Mouse (Mus musculus): ENCODE measurements around the gene Borcs8. TPM values are rescaled to one million over a fixed set of nuclear protein-coding genes. Genes with fewer than 3 reads are reported as not detected.
A peak's percentile ranks its signal among the peaks of the same experiment; 100 is the strongest.

Borcs8 gene
- polyA plus RNA-seq, 1 experiment = not detected

DNA sequence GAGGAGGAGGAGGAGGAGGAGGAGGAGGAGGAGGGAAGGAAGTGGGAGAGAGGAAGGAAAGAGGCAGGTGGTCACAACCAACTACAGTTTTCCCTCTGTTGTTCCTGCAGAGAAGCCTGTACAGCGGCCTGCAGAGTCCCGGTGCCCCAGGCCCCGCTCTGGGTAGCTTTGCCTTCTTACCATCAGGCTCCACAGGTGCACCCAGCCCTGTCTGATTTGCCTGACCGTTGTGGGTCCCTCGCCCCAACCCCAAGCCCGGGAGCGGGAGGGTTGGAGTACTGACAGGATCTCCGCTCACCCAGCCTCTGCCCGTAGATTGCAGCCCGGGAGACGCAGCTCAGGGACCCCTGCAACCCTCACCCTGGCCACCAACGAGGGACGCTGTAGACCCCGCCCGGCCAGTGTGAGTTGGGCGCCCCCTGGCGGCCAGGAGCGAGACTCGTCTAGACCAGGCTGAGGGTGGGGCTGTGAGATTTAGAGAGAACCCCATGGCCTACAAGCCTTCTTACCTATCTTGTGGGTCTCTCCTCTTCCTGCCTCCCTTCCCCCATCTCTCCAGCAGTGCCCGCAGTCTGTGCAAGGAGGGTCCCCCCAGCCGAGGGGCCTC is 27.3 kb downstream of the Borcs8 start:
- Histone ChIP-seq H3K4me1 (ENCODE audit: control insufficient read depth, insufficient read depth, low read length) (peaks cover 9% of the 10 kb centered on the region), H3K4me3 (ENCODE audit: insufficient read depth, low read depth, low read length) (peak overlapping the region; percentile 15), H3K27ac (ENCODE audit: insufficient read depth, low read depth, low read length) (no peak overlapping the region)
- 4% methylated on average over 21 of the region's 21 CpGs for WGBS
- TF ChIP-seq CTCF (IDR thresholded peaks at IDR 0.05; ENCODE audit: insufficient read depth, low read depth, low read length) (peak; percentile 87), POLR2A (IDR thresholded peaks at IDR 0.05; ENCODE audit: insufficient read depth, low read depth, low read length) (no peak)

DNA sequence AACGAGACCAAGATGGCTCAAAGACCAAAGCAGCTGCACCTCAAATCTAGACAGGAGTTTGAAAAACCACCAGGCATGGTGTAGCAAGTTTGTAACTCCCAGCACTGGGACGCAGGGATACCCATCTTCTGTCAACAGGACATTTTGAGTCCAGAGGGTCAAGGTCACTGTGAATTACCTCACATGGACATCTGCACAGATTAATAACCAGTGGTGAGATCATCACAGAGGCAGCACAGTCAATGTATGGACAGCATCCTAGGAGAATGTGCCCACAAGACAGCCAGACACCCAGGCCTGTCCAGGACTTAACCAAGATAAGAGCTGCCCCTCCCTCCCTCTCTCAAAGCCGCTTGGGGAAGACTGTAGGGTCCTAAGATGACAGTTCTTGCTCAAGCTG is 30.8 kb downstream of the Borcs8 start:
- Histone ChIP-seq H3K4me3 (ENCODE audit: insufficient read depth, low read depth, low read length) (no peak overlapping the region), H3K27ac (ENCODE audit: insufficient read depth, low read depth, low read length) (no peak overlapping the region), H3K4me1 (ENCODE audit: control insufficient read depth, insufficient read depth, low read length) (peaks cover 22% of the 10 kb centered on the region)
- TF ChIP-seq CTCF (IDR thresholded peaks at IDR 0.05; ENCODE audit: insufficient read depth, low read depth, low read length) = no peak
- TF ChIP-seq POLR2A (IDR thresholded peaks at IDR 0.05; ENCODE audit: insufficient read depth, low read depth, low read length) = no peak
- WGBS = 92% methylated on average over 3 of the region's 3 CpGs

DNA sequence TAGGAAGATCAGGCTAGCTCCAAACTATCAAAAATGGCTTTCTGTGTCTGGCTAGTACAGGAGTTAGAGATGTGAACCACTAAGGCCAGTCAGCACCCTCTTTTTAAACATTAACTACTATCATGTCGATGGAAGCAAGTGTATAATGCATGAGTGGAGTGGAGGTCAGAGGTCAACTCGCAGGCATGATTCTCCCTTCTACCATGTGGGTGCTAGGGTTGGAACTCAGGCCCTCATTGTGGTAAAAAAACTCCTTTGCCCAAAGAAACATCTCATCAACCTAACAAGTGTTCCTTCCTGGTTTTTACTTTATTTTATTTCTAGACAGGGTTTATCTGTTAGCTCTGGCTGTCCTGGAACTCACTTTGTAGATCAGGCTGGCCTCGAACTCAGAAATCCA is 31.4 kb downstream of the Borcs8 start:
- 81% methylated on average over 3 of the region's 3 CpGs for WGBS
- H3K4me1 ChIP-seq (ENCODE audit: control insufficient read depth, insufficient read depth, low read length) = peaks cover 22% of the 10 kb centered on the region
- H3K27ac ChIP-seq (ENCODE audit: insufficient read depth, low read depth, low read length) = no peak overlapping the region
- H3K4me3 ChIP-seq (ENCODE audit: insufficient read depth, low read depth, low read length) = no peak overlapping the region
- no peak for TF ChIP-seq POLR2A (IDR thresholded peaks at IDR 0.05; ENCODE audit: insufficient read depth, low read depth, low read length)
- TF ChIP-seq CTCF (IDR thresholded peaks at IDR 0.05; ENCODE audit: insufficient read depth, low read depth, low read length) = no peak

DNA sequence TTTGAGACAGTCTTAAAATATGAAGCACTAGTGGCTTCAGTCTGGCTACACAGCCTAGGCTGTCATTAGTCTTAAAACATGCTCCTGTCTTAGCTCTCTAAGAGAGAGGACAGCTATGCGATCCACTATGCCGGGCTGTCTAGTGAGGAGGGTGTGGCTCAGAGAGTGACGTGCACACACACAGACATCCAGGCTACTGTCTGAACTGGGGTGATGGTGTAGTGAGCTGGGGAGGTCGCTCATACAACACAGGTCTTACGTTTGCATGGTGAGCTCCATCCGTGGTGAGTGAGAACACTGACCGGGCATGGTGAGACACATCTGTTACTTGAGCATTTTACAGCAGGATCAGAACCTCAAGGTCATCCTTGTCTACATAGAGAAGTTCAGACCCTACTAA is 31.9 kb downstream of the Borcs8 start:
- 93% methylated on average over 7 of the region's 7 CpGs for WGBS
- TF ChIP-seq POLR2A (IDR thresholded peaks at IDR 0.05; ENCODE audit: insufficient read depth, low read depth, low read length) = no peak
- no peak for TF ChIP-seq CTCF (IDR thresholded peaks at IDR 0.05; ENCODE audit: insufficient read depth, low read depth, low read length)
- Histone ChIP-seq H3K27ac (ENCODE audit: insufficient read depth, low read depth, low read length) (no peak overlapping the region), H3K4me1 (ENCODE audit: control insufficient read depth, insufficient read depth, low read length) (peaks cover 22% of the 10 kb centered on the region), H3K4me3 (ENCODE audit: insufficient read depth, low read depth, low read length) (no peak overlapping the region)

DNA sequence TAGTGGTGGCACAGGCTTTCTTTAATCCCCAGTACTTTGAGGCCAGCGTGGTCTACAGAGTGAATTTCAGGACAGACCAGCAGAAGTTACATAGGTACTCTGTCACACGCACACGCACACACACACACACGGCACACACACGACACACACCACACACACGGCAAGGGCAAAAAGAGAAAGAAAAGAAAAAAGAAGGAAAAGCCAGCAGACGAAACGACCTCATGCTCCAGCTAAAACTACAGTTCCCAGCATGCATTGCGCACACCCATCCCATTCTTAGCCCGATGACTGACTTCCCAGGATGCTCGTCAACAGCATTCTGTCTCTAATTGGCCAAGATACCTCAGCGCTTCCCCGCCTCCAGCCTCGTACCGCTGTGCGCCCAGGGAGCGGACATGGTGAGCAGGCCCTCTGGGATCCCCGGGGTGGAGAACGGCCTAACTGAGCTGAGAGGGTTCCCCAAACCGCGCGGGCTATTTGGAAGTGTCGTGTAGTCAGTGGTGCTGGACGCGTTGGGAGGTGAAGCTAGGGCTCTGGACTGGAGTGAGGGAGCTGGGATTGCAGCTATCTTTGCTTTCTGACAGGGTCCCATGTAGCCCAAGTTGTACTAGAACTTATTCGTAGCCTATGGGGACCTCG is 32.9 kb downstream of the Borcs8 start, which contains the start of gene Tmem161a:
Gene Tmem161a, plus strand, starts transcription at position 314 of the 639 bp plus-strand sequence.
- peak; percentile 79 for TF ChIP-seq POLR2A (IDR thresholded peaks at IDR 0.05; ENCODE audit: insufficient read depth, low read depth, low read length)
- no peak for TF ChIP-seq CTCF (IDR thresholded peaks at IDR 0.05; ENCODE audit: insufficient read depth, low read depth, low read length)
- no peak within 1 kb of the TSS for H3K27ac ChIP-seq (ENCODE audit: insufficient read depth, low read depth, low read length)
- H3K4me3 ChIP-seq (ENCODE audit: insufficient read depth, low read depth, low read length) = peak within 1 kb of the TSS; percentile 76
- H3K4me1 ChIP-seq (ENCODE audit: control insufficient read depth, insufficient read depth, low read length) = peaks cover 19% of the 10 kb centered on the region
- under 1% methylated on average over 27 of the region's 27 CpGs for WGBS

DNA sequence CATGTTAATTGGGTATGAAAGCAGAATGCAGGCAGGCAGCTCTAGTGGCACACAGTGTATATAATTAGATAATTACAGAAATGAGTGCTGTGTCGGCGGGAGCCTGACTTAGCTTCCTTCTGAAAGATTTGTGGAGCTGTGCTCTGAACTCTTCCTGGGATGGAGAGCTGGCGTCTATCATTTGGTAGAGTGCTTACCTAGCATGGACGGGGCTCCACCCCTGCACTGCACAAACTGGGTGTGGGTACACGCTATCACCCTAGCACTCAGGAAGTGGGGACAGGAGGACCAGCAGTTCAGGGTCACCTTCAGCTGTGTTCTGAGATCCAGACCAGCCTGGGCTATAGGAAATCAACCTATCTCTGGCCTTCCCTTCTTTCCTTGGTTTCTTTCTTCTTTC is 34.0 kb downstream of the Borcs8 start:
- Histone ChIP-seq H3K4me1 (ENCODE audit: control insufficient read depth, insufficient read depth, low read length) (peaks cover 21% of the 10 kb centered on the region), H3K4me3 (ENCODE audit: insufficient read depth, low read depth, low read length) (no peak overlapping the region; the same call in 1 of the 2 replicates), H3K27ac (ENCODE audit: insufficient read depth, low read depth, low read length) (peak overlapping the region; percentile 93; the same call in 1 of the 2 replicates)
- TF ChIP-seq POLR2A (IDR thresholded peaks at IDR 0.05; ENCODE audit: insufficient read depth, low read depth, low read length) (no peak), CTCF (IDR thresholded peaks at IDR 0.05; ENCODE audit: insufficient read depth, low read depth, low read length) (no peak)
- WGBS = 54% methylated on average over 5 of the region's 5 CpGs

DNA sequence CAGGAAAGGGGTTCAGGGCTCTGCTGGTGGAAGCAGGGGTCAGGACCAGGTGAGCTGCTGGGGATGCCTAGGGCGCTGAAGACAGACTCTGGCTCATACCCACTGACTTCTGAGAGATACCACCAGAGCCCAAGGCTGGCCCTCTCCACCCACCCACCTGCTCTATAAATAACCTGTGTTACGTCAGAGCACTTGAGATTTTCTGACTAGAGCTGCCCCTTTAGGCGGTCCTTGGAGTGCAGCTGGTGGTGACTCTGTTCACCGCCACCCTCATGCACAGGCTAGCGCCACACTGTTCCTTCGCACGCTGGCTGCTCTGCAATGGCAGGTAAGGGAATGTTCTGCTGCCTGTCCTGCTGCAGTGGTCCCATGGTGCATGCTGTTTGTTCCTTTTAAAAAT is 34.8 kb downstream of the Borcs8 start:
- Histone ChIP-seq H3K27ac (ENCODE audit: insufficient read depth, low read depth, low read length) (peak overlapping the region; percentile 93), H3K4me3 (ENCODE audit: insufficient read depth, low read depth, low read length) (peak overlapping the region; percentile 27), H3K4me1 (ENCODE audit: control insufficient read depth, insufficient read depth, low read length) (peaks cover 21% of the 10 kb centered on the region)
- 38% methylated on average over 7 of the region's 7 CpGs for WGBS
- no peak for TF ChIP-seq CTCF (IDR thresholded peaks at IDR 0.05; ENCODE audit: insufficient read depth, low read depth, low read length)
- no peak for TF ChIP-seq POLR2A (IDR thresholded peaks at IDR 0.05; ENCODE audit: insufficient read depth, low read depth, low read length)

DNA sequence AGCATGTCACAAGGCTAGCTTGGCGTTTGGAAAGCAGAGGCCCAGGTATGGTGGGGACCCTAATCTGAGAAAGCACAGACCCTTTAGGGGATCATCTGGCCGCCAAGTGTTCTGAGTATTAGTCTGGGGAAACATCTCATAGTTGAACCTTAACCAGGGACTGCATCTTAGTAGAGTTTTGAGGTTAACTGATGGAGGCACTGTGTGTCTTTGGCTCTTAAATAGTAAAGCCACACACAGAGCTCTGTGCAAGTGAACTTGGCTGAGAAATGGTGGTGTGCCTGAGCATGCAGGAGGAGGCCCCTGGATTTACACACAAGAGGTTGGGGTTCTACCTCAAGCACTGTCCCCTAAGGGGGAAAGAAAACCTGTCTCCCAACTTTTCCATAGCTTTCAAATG is 38.9 kb downstream of the Borcs8 start:
- no peak overlapping the region for H3K27ac ChIP-seq (ENCODE audit: insufficient read depth, low read depth, low read length)
- H3K4me3 ChIP-seq (ENCODE audit: insufficient read depth, low read depth, low read length) = no peak overlapping the region
- H3K4me1 ChIP-seq (ENCODE audit: control insufficient read depth, insufficient read depth, low read length) = peaks cover 20% of the 10 kb centered on the region
- 93% methylated on average over 2 of the region's 2 CpGs for WGBS
- no peak for TF ChIP-seq POLR2A (IDR thresholded peaks at IDR 0.05; ENCODE audit: insufficient read depth, low read depth, low read length)
- no peak for TF ChIP-seq CTCF (IDR thresholded peaks at IDR 0.05; ENCODE audit: insufficient read depth, low read depth, low read length)

DNA sequence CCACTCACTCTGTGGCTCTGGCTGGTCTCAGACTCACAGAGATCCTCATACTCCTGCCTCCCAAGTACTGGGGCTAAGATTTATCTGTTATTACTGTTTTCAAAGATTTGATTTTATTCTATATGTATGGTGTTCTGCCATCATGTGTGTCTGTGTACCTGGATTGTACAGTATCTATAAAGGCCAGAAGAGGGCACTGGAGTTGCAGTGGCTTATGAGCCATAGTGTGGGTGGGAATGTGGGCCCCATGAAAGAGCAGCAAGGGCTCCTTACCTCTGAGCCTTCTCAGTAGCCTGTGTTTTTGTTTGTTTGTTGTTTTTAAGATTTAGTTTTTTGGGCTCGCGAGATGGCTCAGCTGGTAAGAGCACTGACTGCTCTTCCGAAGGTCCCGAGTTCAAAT is 39.8 kb downstream of the Borcs8 start:
- Histone ChIP-seq H3K4me1 (ENCODE audit: control insufficient read depth, insufficient read depth, low read length) (peaks cover 15% of the 10 kb centered on the region), H3K4me3 (ENCODE audit: insufficient read depth, low read depth, low read length) (no peak overlapping the region), H3K27ac (ENCODE audit: insufficient read depth, low read depth, low read length) (no peak overlapping the region)
- TF ChIP-seq POLR2A (IDR thresholded peaks at IDR 0.05; ENCODE audit: insufficient read depth, low read depth, low read length) (no peak), CTCF (IDR thresholded peaks at IDR 0.05; ENCODE audit: insufficient read depth, low read depth, low read length) (no peak)
- WGBS = 90% methylated on average over 4 of the region's 4 CpGs
